Mouse (Mus musculus): ENCODE measurements around the gene Eri3.
A peak's percentile ranks its signal among the peaks of the same experiment; 100 is the strongest.

Eri3 gene

GRCm38 (mm10) chr4:117550140-117550851, at the start of gene Eri3:
Gene Eri3, plus strand, starts transcription at chr4:117550365.
- DNase-seq (ENCODE audit: low read depth, low spot score), result peak; percentile 97

GRCm38 (mm10) chr4:117518246-117518645, 31.9 kb upstream of the Eri3 start:
- DNase-seq (ENCODE audit: low read depth, low spot score), result no peak

DNA sequence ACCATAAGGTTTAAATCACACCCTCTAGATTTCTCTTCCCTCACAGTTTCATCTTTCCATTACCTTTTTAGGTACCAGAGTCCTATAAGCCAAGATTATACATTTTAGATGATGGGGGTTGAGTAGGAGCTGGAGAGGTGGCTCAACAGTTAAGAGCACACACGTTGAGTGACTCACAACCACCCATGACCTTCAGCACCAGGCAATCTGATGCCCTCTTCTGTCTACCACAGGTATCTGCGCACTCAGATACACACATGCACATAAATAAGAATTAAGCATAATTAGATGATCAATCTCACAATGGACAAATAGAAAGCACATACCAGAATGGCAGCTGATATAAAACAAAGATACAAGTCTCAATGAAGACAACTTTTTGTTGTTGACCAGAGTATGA, 28.8 kb upstream of the Eri3 start:
- no peak for DNase-seq (ENCODE audit: low read depth, low spot score)

GRCm38 (mm10) chr4:117525990-117526389, 24.2 kb upstream of the Eri3 start:
- DNase-seq (ENCODE audit: low read depth, low spot score), result no peak

- DNase-seq (ENCODE audit: low read depth, low spot score), result peak; percentile 44
Measured at GRCm38 (mm10) chr4:117527116-117527899, 22.9 kb upstream of the Eri3 start.

GRCm38 (mm10) chr4:117527952-117528351, 22.2 kb upstream of the Eri3 start:
- DNase-seq (ENCODE audit: low read depth, low spot score), result peak; percentile 64

- no peak for DNase-seq (ENCODE audit: low read depth, low spot score)
Measured at GRCm38 (mm10) chr4:117529843-117530242, 20.3 kb upstream of the Eri3 start.

GRCm38 (mm10) chr4:117535496-117536200, 14.5 kb upstream of the Eri3 start:
- no peak for DNase-seq (ENCODE audit: low read depth, low spot score)

- no peak for DNase-seq (ENCODE audit: low read depth, low spot score)
Measured at GRCm38 (mm10) chr4:117537002-117537401, 13.2 kb upstream of the Eri3 start.

DNA sequence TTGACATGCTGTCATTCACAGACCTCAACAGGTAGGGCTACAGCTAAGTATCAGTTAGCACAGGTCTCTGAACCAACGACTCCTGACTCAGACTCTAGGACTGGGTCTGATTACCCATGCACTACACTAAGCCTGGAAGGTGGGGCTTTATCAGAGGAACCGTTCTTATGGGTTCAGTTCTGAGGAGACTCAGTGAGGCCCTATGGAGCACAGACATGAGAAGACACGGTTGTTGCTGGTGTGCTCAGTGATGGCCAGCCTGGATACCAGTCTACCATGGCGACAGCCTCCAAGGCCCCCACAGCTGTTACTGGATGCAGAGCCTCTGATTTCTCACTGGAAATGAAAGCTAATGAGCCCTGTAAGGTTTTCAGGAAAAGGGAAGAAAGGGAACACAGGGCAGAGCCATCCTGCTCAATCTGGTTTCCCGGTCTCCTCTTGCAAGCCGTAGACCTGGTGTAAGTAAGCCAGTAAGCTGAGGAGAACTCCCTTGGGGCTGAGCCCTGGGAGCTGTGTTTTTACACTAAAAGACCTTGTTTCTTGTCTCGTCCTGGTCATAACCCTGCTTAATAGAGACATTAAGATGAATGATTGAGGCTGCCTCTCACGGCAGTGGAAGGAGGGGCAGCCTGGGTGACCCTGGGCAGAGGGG, 10.7 kb upstream of the Eri3 start:
- DNase-seq (ENCODE audit: low read depth, low spot score), result peak; percentile 61

- no peak for DNase-seq (ENCODE audit: low read depth, low spot score)
Measured at GRCm38 (mm10) chr4:117540571-117540970, 9.6 kb upstream of the Eri3 start.

DNA sequence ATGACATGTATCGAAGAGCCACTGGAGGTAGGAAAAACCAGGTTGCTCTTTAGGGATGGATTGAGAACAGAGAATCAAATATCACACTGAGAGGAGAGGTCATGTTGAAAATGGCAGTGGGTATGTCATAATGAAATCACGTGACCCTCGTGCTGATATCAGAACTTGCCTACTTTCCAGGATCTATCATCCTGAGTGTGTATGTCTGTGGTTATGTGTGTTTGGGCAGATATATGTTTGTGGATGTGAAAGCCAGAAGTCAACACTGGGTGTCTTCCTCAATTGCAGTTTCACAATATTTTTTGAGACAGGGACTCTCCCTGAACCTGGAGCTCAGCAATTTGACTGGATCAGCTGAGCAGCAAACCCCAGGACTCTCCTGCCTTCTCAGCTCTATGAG, 4.7 kb upstream of the Eri3 start:
- no peak for DNase-seq (ENCODE audit: low read depth, low spot score)

GRCm38 (mm10) chr4:117546616-117547015, 3.5 kb upstream of the Eri3 start:
- no peak for DNase-seq (ENCODE audit: low read depth, low spot score)

DNA sequence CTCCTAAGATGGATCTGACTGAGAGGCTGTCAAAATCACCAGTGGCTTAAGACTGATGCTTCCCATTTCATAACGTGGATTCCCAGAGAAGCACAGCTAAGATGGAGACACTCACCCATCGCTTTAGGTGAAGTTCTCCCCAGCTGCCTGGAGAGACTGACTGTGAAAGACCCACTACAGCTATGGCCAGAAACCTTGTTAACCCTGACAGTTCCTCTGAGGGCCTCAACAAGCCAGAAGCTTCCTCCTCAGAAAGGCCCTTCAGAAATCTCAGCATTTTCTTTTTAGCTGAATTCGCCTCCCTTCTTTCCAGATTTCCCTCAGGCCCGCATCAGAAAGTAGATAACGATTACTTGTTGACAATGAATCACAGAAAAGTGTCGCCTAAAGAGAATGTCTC, 589 bp upstream of the Eri3 start:
- DNase-seq (ENCODE audit: low read depth, low spot score), result no peak

- no peak for DNase-seq (ENCODE audit: low read depth, low spot score)
Measured at GRCm38 (mm10) chr4:117551144-117552000, 1.2 kb downstream of the Eri3 start.

GRCm38 (mm10) chr4:117555495-117555894, 5.3 kb downstream of the Eri3 start:
- no peak for DNase-seq (ENCODE audit: low read depth, low spot score)

- DNase-seq (ENCODE audit: low read depth, low spot score), result no peak
Measured at GRCm38 (mm10) chr4:117556372-117556771, 6.2 kb downstream of the Eri3 start.

DNA sequence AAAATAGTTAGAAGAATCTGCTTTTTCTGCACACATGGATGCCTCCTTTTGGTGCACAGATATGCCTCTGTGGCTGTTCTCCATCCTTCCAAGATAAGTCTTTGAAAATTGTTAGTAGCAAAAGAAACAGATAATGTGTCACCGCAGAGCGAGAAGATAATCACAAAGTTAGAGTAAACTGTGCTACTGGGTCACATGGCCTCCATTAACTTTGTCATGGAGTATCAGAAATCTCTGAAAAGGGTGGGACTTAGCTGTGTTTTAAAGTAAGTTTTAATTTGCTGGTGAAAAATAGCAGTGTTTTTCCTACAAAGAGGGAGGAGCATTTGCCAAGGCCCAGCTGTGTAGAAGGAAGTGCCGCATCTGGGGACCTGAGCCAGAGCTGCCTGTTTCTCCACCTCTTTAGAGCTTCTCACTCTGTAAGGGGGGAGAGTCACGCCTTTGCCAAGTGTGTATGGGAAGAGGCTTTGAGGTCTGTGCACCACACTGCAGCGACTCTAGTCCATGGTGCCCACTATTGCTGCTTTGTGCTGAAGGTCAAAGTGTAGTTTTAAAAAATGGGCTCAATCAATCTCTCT, 7.0 kb downstream of the Eri3 start:
- no peak for DNase-seq (ENCODE audit: low read depth, low spot score)

DNA sequence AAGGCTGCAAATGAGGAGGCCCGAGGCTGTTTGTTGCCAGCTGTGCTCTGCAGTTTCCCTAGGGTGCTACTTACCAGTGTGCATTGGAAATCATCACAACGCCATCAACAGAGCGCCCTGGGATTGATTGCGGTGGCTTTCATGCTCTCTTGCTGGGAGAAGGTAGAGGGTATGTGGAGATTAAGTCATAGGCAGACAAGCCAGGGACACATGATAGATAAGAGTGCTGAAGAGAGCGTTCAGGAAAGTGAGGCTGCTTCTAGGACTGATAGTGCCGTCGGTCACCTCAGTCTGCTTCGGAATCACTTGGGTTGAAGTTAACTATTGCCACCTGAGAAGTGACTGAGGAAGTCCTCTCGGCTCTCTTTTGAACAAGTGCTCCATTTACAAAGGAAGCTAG, 13.8 kb downstream of the Eri3 start:
- no peak for DNase-seq (ENCODE audit: low read depth, low spot score)

DNA sequence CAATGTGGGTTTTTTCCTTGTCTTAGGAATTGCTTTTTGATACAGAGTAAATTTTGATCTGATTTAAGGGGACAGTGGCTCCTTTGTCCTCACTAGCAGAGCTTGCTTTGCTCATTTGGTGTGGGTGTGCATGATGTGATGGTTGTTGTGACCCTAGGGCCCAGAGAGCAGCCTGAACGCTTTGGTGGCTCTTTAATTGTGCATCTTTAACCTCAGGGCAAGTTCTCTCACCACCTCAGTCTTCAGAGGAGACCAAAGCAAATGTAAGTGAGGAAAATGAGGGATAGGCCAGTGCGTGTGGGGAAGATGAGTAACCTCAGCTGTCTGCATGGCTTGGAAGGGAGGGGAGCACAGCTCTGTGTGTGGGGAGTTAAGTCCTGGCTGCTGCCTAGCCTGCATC, 18.7 kb downstream of the Eri3 start:
- no peak for DNase-seq (ENCODE audit: low read depth, low spot score)

GRCm38 (mm10) chr4:117570964-117571363, 20.8 kb downstream of the Eri3 start:
- DNase-seq (ENCODE audit: low read depth, low spot score), result no peak

Measured in mesoderm, embryonic 11.5 days (tissue).